Mouse (Mus musculus) myocyte (in vitro differentiated cells): ENCODE measurements at regions not wholly inside any gene's neighbourhood (a gene's known extent, or its start where the extent isn't known, plus 50 kb on each side); places are given as distances from the start of the nearest gene placed in this dataset.
A peak's percentile ranks its signal among the peaks of the same experiment; 100 is the strongest.

Experiments used
- H3K27me3 ChIP-seq: one replicate; pipeline ENCODE4 v1.6.1; 2011; ENCODE audit not compliant: control insufficient read depth, insufficient read depth, insufficient read length
- H3K36me3 ChIP-seq: one replicate; pipeline ENCODE4 v1.6.1; 2011; ENCODE audit not compliant: control insufficient read depth, insufficient read depth
- H3K4me2 ChIP-seq: one replicate; pipeline ENCODE4 v1.6.1; 2011; ENCODE audit warnings: low read depth, control low read depth
- H3K4me3 ChIP-seq: one replicate; pipeline ENCODE4 v1.5.1; 2011; ENCODE audit warnings: mild to moderate bottlenecking, control low read depth, moderate library complexity
- H3K79me2 ChIP-seq: one replicate; pipeline ENCODE4 v1.6.1; 2011; ENCODE audit not compliant: control insufficient read depth, insufficient read depth
- H3ac ChIP-seq: one replicate; pipeline ENCODE4 v1.6.1; 2011; ENCODE audit not compliant: control insufficient read depth, insufficient read length
- CEBPB ChIP-seq: IDR thresholded peaks from 2 replicates; pipeline ENCODE4 v1.6.1; 2011; ENCODE audit warnings: mild to moderate bottlenecking, moderate library complexity; ENCODE audit not compliant: poor library complexity, insufficient read depth, severe bottlenecking
- E2F4 ChIP-seq: IDR thresholded peaks from one replicate; pipeline ENCODE4 v1.6.1; 2011; ENCODE audit warnings: mild to moderate bottlenecking, control low read depth, moderate library complexity; ENCODE audit not compliant: insufficient read depth
- MAX ChIP-seq: IDR thresholded peaks from one replicate; pipeline ENCODE4 v1.6.1; 2011; ENCODE audit warnings: low read depth, mild to moderate bottlenecking, control low read depth
- MYOD1 ChIP-seq, 3 experiments: IDR thresholded peaks; one replicate each; pipeline ENCODE4 v1.6.1; 2011; ENCODE audit warnings: control low read depth in 2 of 3, low read depth in 2 of 3, mild to moderate bottlenecking in 2 of 3, moderate library complexity in 1 of 3; ENCODE audit not compliant: insufficient read length in 2 of 3, control insufficient read depth in 1 of 3
- MYOG ChIP-seq, 3 experiments: IDR thresholded peaks; one replicate each; pipeline ENCODE4 v1.6.1; 2011; ENCODE audit warnings: control low read depth in 2 of 3, low read depth in 2 of 3, mild to moderate bottlenecking in 2 of 3; ENCODE audit not compliant: insufficient read length in 2 of 3, control insufficient read depth in 1 of 3, insufficient read depth in 1 of 3
- POLR2A ChIP-seq: IDR thresholded peaks from one replicate; pipeline ENCODE4 v1.6.1; 2011; ENCODE audit warnings: low read depth, mild to moderate bottlenecking, control low read depth, moderate library complexity; ENCODE audit not compliant: insufficient read length
- POLR2AphosphoS2 ChIP-seq: IDR thresholded peaks from one replicate; pipeline ENCODE4 v1.6.1; 2011; ENCODE audit warnings: low read depth, control low read depth; ENCODE audit not compliant: insufficient read length
- REST ChIP-seq: IDR thresholded peaks from one replicate; pipeline ENCODE4 v1.6.1; 2011; ENCODE audit warnings: mild to moderate bottlenecking, control low read depth, moderate library complexity; ENCODE audit not compliant: insufficient read depth, insufficient read length
- SRF ChIP-seq: IDR thresholded peaks from one replicate; pipeline ENCODE4 v1.6.1; 2011; ENCODE audit warnings: low read depth; ENCODE audit not compliant: control insufficient read depth, insufficient read length
- TCF12 ChIP-seq: IDR thresholded peaks from one replicate; pipeline ENCODE4 v1.6.1; 2011; ENCODE audit warnings: mild to moderate bottlenecking, control low read depth; ENCODE audit not compliant: poor library complexity, insufficient read depth, severe bottlenecking
- TCF3 ChIP-seq: IDR thresholded peaks from one replicate; pipeline ENCODE4 v1.6.1; 2011; ENCODE audit warnings: low read depth, control low read depth; ENCODE audit not compliant: insufficient read length
- USF1 ChIP-seq: IDR thresholded peaks from one replicate; pipeline ENCODE4 v1.6.1; 2011; ENCODE audit warnings: low read depth, mild to moderate bottlenecking, control low read depth, moderate library complexity

GRCm38 (mm10) chr1:119301931-119302330 lies 120.1 kb downstream of the Inhbb start:
- Histone ChIP-seq H3K36me3 (no peaks in the 10 kb centered on the region), H3K27me3 (no peaks in the 10 kb centered on the region), H3K79me2 (no peaks in the 10 kb centered on the region), H3K4me2 (no peak overlapping the region), H3ac (no peak overlapping the region), H3K4me3 (no peak overlapping the region)
- TF ChIP-seq CEBPB (no peak), REST (no peak), MAX (no peak), POLR2A (no peak), TCF3 (no peak), MYOD1 (IDR thresholded peaks at IDR 0.05; ENCODE audit: control insufficient read depth in 1 of 3, insufficient read length in 2 of 3, low read depth in 2 of 3) (no peak), USF1 (no peak), TCF12 (no peak), E2F4 (no peak), SRF (no peak), POLR2AphosphoS2 (no peak), MYOG (IDR thresholded peaks at IDR 0.05; ENCODE audit: control insufficient read depth in 1 of 3, insufficient read depth in 1 of 3, insufficient read length in 2 of 3, low read depth in 2 of 3) (no peak)

DNA sequence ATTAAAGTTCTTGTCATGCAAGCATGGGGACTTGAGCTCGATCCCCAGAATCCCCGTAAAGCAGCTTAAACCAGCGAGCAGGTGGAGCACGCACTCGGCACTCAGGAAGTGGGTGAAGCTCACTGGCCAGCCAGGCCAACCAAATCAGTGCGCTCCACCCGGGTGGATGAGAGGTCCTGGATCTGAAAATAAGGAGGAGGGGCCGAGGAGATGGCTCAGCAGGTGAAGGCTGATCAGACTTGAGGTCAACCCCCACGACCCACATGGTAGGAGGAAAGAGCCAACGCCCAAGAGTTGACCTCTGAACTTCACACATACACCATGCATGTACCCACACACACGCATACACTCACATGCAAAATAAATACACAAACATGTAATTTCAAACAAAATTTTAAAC lies 120.8 kb downstream of the Inhbb start:
- TF ChIP-seq TCF12 (no peak), USF1 (no peak), SRF (no peak), REST (no peak), MYOD1 (IDR thresholded peaks at IDR 0.05; ENCODE audit: control insufficient read depth in 1 of 3, insufficient read length in 2 of 3, low read depth in 2 of 3) (no peak), E2F4 (no peak), TCF3 (no peak), MYOG (IDR thresholded peaks at IDR 0.05; ENCODE audit: control insufficient read depth in 1 of 3, insufficient read depth in 1 of 3, insufficient read length in 2 of 3, low read depth in 2 of 3) (no peak), POLR2AphosphoS2 (no peak), MAX (no peak), CEBPB (no peak), POLR2A (no peak)
- Histone ChIP-seq H3K79me2 (no peaks in the 10 kb centered on the region), H3K4me2 (no peak overlapping the region), H3K4me3 (no peak overlapping the region), H3K36me3 (no peaks in the 10 kb centered on the region), H3K27me3 (no peaks in the 10 kb centered on the region), H3ac (no peak overlapping the region)

DNA sequence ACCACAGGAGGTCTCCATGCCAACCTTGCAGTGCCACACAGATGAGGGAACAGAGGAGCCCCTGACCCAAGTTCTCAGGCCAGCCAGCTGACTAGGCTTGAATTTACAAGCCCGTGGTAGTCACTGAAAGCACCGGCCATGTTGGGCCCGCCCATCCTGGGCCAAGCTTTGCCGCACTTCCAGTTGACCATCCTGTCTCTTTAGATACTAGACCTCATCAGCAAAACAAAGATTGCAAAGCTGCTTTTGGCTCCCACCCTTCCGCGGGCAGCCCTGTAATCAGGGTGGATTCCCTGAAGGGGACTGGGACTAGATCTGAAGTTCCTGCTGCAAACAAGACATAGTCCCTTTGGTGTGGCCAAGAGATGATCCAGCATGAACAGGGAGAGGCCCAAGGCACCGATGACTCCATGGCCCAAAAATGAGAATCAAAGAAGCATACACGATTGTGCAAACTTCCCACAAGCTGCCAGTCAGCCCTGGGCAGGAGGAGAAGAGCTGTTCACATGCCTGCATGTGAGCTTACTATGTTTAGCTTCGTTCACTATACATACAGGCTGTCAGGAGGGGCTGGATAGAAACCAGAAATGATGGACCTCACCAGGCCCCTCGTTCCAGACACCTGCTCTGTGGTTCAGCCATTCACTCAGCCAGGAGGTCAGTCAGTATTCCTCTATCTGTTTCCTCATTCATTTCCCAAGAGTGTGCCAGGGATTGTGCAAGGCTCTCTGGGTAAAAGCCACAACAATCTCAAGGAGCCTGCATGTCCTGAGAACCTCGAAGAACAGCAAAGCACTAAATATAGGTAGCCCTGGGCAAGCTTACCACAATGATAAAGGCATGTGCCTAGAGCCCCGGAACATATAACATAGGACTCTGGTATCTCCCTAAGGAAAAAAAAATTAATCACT lies 122.0 kb downstream of the Inhbb start:
- H3K4me3 ChIP-seq, result no peak overlapping the region
- no peaks in the 10 kb centered on the region for H3K36me3 ChIP-seq
- no peaks in the 10 kb centered on the region for H3K79me2 ChIP-seq
- no peak overlapping the region for H3ac ChIP-seq
- H3K4me2 ChIP-seq, result no peak overlapping the region
- TF ChIP-seq POLR2AphosphoS2 (no peak), CEBPB (peak; percentile 72)
- no peaks in the 10 kb centered on the region for H3K27me3 ChIP-seq

- TF ChIP-seq TCF12 (no peak), POLR2AphosphoS2 (no peak), TCF3 (no peak)
- Histone ChIP-seq H3K79me2 (no peaks in the 10 kb centered on the region), H3K4me3 (no peak overlapping the region), H3K36me3 (no peaks in the 10 kb centered on the region), H3K4me2 (no peak overlapping the region), H3ac (no peak overlapping the region), H3K27me3 (no peaks in the 10 kb centered on the region)
Measured at GRCm38 (mm10) chr1:119298696-119299230, 123.3 kb downstream of the Inhbb start.

- no peak for TF ChIP-seq MYOG (IDR thresholded peaks at IDR 0.05; ENCODE audit: control insufficient read depth in 1 of 3, insufficient read depth in 1 of 3, insufficient read length in 2 of 3, low read depth in 2 of 3)
- no peak for TF ChIP-seq POLR2AphosphoS2
- TF ChIP-seq POLR2A, result no peak
- TF ChIP-seq REST, result no peak
- no peak for TF ChIP-seq USF1
- TF ChIP-seq SRF, result no peak
- no peak for TF ChIP-seq MYOD1 (IDR thresholded peaks at IDR 0.05; ENCODE audit: control insufficient read depth in 1 of 3, insufficient read length in 2 of 3, low read depth in 2 of 3)
- TF ChIP-seq TCF12, result no peak
- no peak for TF ChIP-seq TCF3
- no peak for TF ChIP-seq CEBPB
- no peak for TF ChIP-seq MAX
- no peaks in the 10 kb centered on the region for H3K27me3 ChIP-seq
- H3K36me3 ChIP-seq, result no peaks in the 10 kb centered on the region
- H3K4me3 ChIP-seq, result no peak overlapping the region
- no peak overlapping the region for H3K4me2 ChIP-seq
- H3K79me2 ChIP-seq, result no peaks in the 10 kb centered on the region
- no peak overlapping the region for H3ac ChIP-seq
Measured at GRCm38 (mm10) chr1:119295121-119295520, 126.9 kb downstream of the Inhbb start.
